Mouse (Mus musculus): ENCODE measurements around the gene Tspan2. TPM values are rescaled to one million over a fixed set of nuclear protein-coding genes. Genes with fewer than 3 reads are reported as not detected.
A peak's percentile ranks its signal among the peaks of the same experiment; 100 is the strongest.

Tspan2 gene
- 6.3 and 7.0 TPM in 2 replicates for polyA plus RNA-seq (2015; fragmentation: Nextera tagmentation; extraction: Ambion mirVana)

DNA sequence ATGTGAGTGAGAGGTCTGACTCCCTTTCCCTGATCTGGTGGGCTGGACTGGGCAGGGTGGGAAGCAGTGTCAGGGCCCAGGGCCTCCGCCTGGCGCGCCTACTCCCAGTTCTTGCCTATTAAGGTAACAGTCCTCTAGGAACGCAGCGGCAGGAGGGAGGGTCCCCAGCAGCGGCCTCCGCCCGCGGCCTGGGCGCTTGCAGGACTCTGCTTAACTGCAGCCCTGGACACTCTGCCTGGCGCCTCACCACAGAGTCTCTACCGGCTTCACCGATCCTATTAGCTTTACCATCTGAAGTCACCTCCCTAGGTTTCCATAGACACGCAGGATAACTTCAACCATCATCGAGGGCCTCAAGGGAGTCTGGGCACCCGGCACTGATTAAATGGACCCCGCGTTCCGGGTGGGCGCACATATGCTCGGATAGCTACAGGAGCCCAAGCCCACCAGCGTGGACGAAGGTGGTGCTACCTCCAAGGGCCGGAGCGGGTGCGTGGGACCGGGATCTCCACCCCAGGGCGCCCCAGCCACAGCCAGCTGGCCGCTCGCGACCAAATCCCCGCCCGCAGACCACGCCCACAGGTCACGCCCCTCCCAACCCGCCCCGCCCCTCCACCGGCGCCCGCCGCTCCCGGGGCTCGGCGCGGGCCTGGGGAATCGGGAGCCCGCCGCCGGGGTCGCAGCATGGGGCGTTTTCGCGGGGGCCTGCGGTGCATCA, at the start of gene Tspan2:
TSS of gene Tspan2 (plus strand) at position 217 of the 718 bp plus-strand sequence.
- H3K9ac ChIP-seq (replicated peaks): peak within 1 kb of the TSS; percentile 82
- H3K9me3 ChIP-seq: no peaks in the 10 kb centered on the region
- under 1% methylated on average over 54 of the region's 54 CpGs for WGBS
- peak within 1 kb of the TSS; percentile 80 for H3K4me2 ChIP-seq (replicated peaks)
- H3K27me3 ChIP-seq: peaks cover 6% of the 10 kb centered on the region; the same call in 1 of the 2 replicates
- peak; percentile 78 for ATAC-seq
- H3K36me3 ChIP-seq: no peaks in the 10 kb centered on the region
- peak within 1 kb of the TSS; percentile 49; the same call in 1 of the 2 replicates for H3K27ac ChIP-seq
- H3K4me3 ChIP-seq (replicated peaks): peak within 1 kb of the TSS; percentile 72
- H3K4me1 ChIP-seq (replicated peaks): peaks cover 20% of the 10 kb centered on the region

- Histone ChIP-seq H3K4me1 (replicated peaks) (no peaks in the 10 kb centered on the region), H3K4me3 (replicated peaks) (no peak overlapping the region), H3K9me3 (no peaks in the 10 kb centered on the region), H3K27ac (no peak overlapping the region), H3K9ac (replicated peaks) (no peak overlapping the region), H3K4me2 (replicated peaks) (no peak overlapping the region), H3K27me3 (no peaks in the 10 kb centered on the region), H3K36me3 (no peaks in the 10 kb centered on the region)
- no peak for ATAC-seq
- WGBS: 92% methylated on average over 5 of the region's 5 CpGs
Measured at GRCm38 (mm10) chr3:102686861-102687260, 47.5 kb upstream of the Tspan2 start.

- Histone ChIP-seq H3K4me2 (replicated peaks) (no peak overlapping the region), H3K36me3 (no peaks in the 10 kb centered on the region), H3K9ac (replicated peaks) (no peak overlapping the region), H3K4me3 (replicated peaks) (no peak overlapping the region), H3K27ac (no peak overlapping the region), H3K9me3 (no peaks in the 10 kb centered on the region), H3K4me1 (replicated peaks) (no peaks in the 10 kb centered on the region), H3K27me3 (no peaks in the 10 kb centered on the region)
- ATAC-seq: no peak
- 86% methylated on average over 8 of the region's 8 CpGs for WGBS
Measured at GRCm38 (mm10) chr3:102687852-102688251, 46.5 kb upstream of the Tspan2 start.

- Histone ChIP-seq H3K4me1 (replicated peaks) (no peaks in the 10 kb centered on the region), H3K4me3 (replicated peaks) (no peak overlapping the region), H3K27me3 (0 out of 2 replicates have a peak, but pooled peaks cover 3% of the 10 kb centered on the region), H3K4me2 (replicated peaks) (no peak overlapping the region), H3K9me3 (no peaks in the 10 kb centered on the region), H3K27ac (no peak overlapping the region), H3K9ac (replicated peaks) (no peak overlapping the region), H3K36me3 (no peaks in the 10 kb centered on the region)
- peak; percentile 89 for ATAC-seq
- 40% methylated on average over 11 of the region's 11 CpGs for WGBS
Measured at GRCm38 (mm10) chr3:102691802-102692484, 42.4 kb upstream of the Tspan2 start.

DNA sequence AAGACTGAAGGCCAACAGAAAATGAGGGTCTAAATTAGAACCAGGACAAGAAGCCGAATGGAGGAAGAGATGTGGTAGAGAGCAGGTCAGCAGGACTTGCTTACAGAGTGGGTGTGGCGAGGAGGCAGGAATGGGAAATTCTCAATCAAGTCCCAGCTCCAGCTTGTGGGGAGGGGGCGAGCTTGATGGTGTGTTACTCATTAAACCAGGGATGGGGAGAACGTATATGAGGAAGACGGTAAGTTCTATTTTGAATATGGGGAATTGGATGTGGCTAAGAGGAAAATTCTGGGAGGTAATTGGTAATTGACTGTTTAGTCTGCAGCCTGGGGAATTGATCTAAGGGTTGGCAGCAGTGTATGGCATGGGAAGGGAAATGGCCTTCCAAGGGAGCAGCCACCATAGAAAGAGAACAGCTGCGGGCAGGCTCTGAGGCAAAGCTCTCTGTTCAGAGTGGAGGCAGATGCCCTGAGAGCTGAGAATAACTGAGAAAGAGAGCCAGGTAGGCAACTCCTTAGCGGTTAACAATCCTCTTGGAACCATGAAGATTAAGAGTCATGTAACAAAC, 41.5 kb upstream of the Tspan2 start:
- WGBS: 87% methylated on average over 7 of the region's 7 CpGs
- no peak overlapping the region for H3K4me2 ChIP-seq (replicated peaks)
- no peak overlapping the region for H3K4me3 ChIP-seq (replicated peaks)
- ATAC-seq: no peak
- no peaks in the 10 kb centered on the region for H3K36me3 ChIP-seq
- H3K9ac ChIP-seq (replicated peaks): no peak overlapping the region
- H3K4me1 ChIP-seq (replicated peaks): no peaks in the 10 kb centered on the region
- H3K27ac ChIP-seq: no peak overlapping the region
- 0 out of 2 replicates have a peak, but pooled peaks cover 3% of the 10 kb centered on the region for H3K27me3 ChIP-seq
- no peaks in the 10 kb centered on the region for H3K9me3 ChIP-seq

DNA sequence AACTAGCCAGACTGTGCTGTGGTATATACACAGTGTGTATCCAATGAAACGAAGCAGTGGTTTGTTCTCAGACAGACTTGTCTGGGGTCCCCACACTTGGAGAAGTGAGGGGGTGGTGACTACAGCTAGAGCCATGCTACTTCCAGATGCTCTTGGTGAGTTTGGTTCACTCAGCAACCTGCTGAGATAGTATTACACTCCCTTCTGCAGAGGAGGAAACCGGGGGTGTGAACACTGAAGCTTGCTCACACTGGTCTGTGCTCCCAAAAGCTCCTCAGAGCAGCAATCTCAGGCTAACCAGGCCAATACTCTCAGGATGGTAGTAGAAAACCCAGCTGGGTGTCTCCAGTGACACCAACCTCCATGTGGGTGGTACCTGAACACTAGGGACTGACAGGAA, 36.2 kb upstream of the Tspan2 start:
- H3K4me3 ChIP-seq (replicated peaks): no peak overlapping the region
- H3K9ac ChIP-seq (replicated peaks): no peak overlapping the region
- 0 out of 2 replicates have a peak, but pooled peaks cover 3% of the 10 kb centered on the region for H3K27me3 ChIP-seq
- WGBS: 72% methylated on average over 2 of the region's 2 CpGs
- H3K36me3 ChIP-seq: no peaks in the 10 kb centered on the region
- no peaks in the 10 kb centered on the region for H3K4me1 ChIP-seq (replicated peaks)
- H3K4me2 ChIP-seq (replicated peaks): no peak overlapping the region
- no peaks in the 10 kb centered on the region for H3K9me3 ChIP-seq
- H3K27ac ChIP-seq: no peak overlapping the region
- no peak for ATAC-seq

DNA sequence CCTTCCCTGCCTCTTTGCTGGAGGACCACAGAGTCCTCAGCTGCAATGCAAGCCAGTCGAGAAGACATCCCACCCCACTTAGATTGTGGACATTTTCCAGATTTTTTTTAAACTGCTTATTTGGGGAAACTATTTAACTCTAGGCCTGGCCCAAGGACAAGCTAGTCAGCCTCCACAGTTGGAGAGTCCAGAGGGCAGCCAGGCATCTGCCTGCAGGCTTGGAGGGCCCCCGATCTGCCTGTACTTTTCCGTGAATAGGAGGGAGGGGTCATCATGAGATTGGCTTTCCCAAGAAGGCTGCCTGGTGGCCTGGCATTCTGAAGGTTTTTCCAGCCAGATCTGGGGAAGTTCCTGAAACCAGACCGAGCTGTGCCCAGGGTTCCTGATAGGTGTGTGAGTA, 33.0 kb upstream of the Tspan2 start:
- ATAC-seq: no peak
- H3K9me3 ChIP-seq: no peaks in the 10 kb centered on the region
- no peak overlapping the region for H3K4me2 ChIP-seq (replicated peaks)
- WGBS: 90% methylated on average over 4 of the region's 4 CpGs
- no peaks in the 10 kb centered on the region for H3K36me3 ChIP-seq
- no peak overlapping the region for H3K27ac ChIP-seq
- no peak overlapping the region for H3K9ac ChIP-seq (replicated peaks)
- no peaks in the 10 kb centered on the region for H3K4me1 ChIP-seq (replicated peaks)
- H3K27me3 ChIP-seq: no peaks in the 10 kb centered on the region
- H3K4me3 ChIP-seq (replicated peaks): no peak overlapping the region

DNA sequence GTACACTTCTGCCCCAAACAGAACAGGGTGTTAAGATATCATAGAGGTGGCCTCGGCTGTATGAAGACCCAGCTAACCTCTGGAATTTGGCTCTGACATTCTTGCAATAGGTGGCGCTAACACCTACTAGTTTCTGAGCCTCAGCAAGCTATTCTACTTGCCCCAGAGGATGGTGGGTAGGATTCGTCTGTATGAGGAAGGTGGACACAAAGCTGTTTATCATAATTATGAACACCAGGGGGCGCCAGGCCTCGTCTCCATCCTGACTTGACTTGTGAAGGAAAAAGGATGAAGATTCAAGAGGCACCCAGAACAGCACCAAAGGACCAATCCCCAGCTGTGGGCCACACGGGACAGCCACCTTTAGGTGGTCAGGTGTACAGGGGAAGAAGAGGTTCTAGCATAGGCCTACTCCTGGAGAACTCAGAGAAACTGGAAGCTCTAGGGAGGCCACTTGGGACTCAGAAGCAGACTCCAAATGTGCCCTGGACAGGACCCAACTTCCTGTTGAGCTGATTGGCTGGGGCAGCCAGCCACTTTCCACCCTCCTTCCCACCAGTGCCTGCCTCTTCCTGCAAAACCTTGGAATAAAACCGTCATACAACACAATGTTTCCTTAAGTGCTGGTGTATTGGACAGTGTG, 32.3 kb upstream of the Tspan2 start:
- Histone ChIP-seq H3K4me3 (replicated peaks) (no peak overlapping the region), H3K9me3 (no peaks in the 10 kb centered on the region), H3K36me3 (no peaks in the 10 kb centered on the region), H3K4me1 (replicated peaks) (no peaks in the 10 kb centered on the region), H3K27ac (no peak overlapping the region), H3K27me3 (no peaks in the 10 kb centered on the region), H3K9ac (replicated peaks) (no peak overlapping the region), H3K4me2 (replicated peaks) (no peak overlapping the region)
- WGBS: 50% methylated on average over 7 of the region's 7 CpGs
- no peak; the same call in 1 of the 2 replicates for ATAC-seq

DNA sequence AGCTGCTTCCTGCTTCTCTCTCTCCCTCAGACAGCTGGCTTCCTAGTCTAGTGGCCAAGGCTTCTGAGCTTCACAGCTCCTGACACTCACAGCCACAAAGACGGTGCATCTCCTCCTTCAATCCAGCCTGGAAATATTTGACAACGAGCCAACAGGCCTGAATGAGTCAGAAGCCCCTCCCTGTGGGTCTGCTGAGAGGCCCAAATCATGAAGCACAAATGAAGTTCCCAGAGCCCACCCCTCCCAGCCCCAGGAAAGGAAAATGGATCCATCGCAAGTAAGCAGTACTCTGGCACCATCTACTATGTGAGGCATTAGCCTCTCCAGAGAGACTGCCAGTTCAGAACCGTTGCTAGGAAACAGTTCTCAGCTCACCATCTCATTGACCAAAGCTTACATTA, 30.3 kb upstream of the Tspan2 start:
- WGBS: 62% methylated on average over 4 of the region's 4 CpGs
- H3K9ac ChIP-seq (replicated peaks): no peak overlapping the region
- no peaks in the 10 kb centered on the region for H3K4me1 ChIP-seq (replicated peaks)
- ATAC-seq: 0 out of 2 replicates have a peak, but pooled peaks have one; percentile 34
- no peak overlapping the region for H3K4me2 ChIP-seq (replicated peaks)
- no peak overlapping the region for H3K27ac ChIP-seq
- H3K9me3 ChIP-seq: no peaks in the 10 kb centered on the region
- H3K36me3 ChIP-seq: no peaks in the 10 kb centered on the region
- H3K27me3 ChIP-seq: no peaks in the 10 kb centered on the region
- no peak overlapping the region for H3K4me3 ChIP-seq (replicated peaks)

DNA sequence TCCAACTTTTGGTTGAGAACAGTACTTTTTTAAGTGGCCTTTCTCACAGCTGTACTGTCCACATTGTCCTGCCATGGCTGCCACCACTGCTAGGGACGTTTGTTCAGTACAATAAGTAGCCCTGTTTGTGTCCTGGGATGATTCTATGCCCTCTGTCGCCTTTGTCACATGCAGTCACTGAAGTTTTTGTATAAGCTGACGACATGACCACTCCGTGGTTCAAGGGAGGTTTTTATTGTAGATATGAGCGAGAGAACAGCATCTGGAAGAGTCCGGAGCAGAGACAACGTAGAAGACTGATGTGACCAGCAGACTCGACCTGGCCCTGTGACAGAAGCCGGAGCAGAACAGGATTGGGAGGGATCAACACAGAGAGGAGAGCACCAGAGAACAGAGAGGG, 25.7 kb upstream of the Tspan2 start:
- 0 out of 2 replicates have a peak, but pooled peaks cover 2% of the 10 kb centered on the region for H3K27me3 ChIP-seq
- H3K9ac ChIP-seq (replicated peaks): no peak overlapping the region
- H3K4me3 ChIP-seq (replicated peaks): no peak overlapping the region
- no peaks in the 10 kb centered on the region for H3K36me3 ChIP-seq
- H3K9me3 ChIP-seq: no peaks in the 10 kb centered on the region
- no peak overlapping the region for H3K4me2 ChIP-seq (replicated peaks)
- WGBS: 65% methylated on average over 9 of the region's 9 CpGs
- H3K27ac ChIP-seq: no peak overlapping the region
- ATAC-seq: no peak
- H3K4me1 ChIP-seq (replicated peaks): peaks cover 3% of the 10 kb centered on the region; the same call in 1 of the 2 replicates

- H3K27ac ChIP-seq: no peak overlapping the region
- H3K36me3 ChIP-seq: no peaks in the 10 kb centered on the region
- H3K27me3 ChIP-seq: 0 out of 2 replicates have a peak, but pooled peaks cover 6% of the 10 kb centered on the region
- WGBS: 43% methylated on average over 11 of the region's 11 CpGs
- peak; percentile 61; the same call in 1 of the 2 replicates for ATAC-seq
- peaks cover 3% of the 10 kb centered on the region; the same call in 1 of the 2 replicates for H3K4me1 ChIP-seq (replicated peaks)
- no peak overlapping the region for H3K4me3 ChIP-seq (replicated peaks)
- H3K9me3 ChIP-seq: no peaks in the 10 kb centered on the region
- 0 out of 2 replicates have a peak overlapping the region, but pooled peaks have one; percentile 7 for H3K4me2 ChIP-seq (replicated peaks)
- H3K9ac ChIP-seq (replicated peaks): no peak overlapping the region
Measured at GRCm38 (mm10) chr3:102715066-102715584, 19.2 kb upstream of the Tspan2 start.

Data from midbrain, embryonic 13.5 days (tissue).